Mouse (Mus musculus) splenic B cell, adult 2 months (primary cell): ENCODE measurements at regions not wholly inside any gene's neighbourhood (a gene's known extent, or its start where the extent isn't known, plus 50 kb on each side); places are given as distances from the start of the nearest gene placed in this dataset.

Source experiments
- DNase-seq: peaks from one replicate; pipeline ENCODE4 v3.0.0-alpha.2; 2011; ENCODE audit warnings: low read depth, low spot score
- H3K27me3 ChIP-seq: 2 replicates; pipeline ENCODE4 v1.6.1; 2012; ENCODE audit warnings: mild to moderate bottlenecking, low read length, moderate library complexity, mixed read lengths; ENCODE audit not compliant: control insufficient read depth, poor library complexity, insufficient read depth, severe bottlenecking
- H3K36me3 ChIP-seq: 2 replicates; pipeline ENCODE4 v1.6.1; 2012; ENCODE audit warnings: mild to moderate bottlenecking, low read length, moderate library complexity, mixed read lengths; ENCODE audit not compliant: control insufficient read depth, poor library complexity, insufficient read depth, severe bottlenecking

DNA sequence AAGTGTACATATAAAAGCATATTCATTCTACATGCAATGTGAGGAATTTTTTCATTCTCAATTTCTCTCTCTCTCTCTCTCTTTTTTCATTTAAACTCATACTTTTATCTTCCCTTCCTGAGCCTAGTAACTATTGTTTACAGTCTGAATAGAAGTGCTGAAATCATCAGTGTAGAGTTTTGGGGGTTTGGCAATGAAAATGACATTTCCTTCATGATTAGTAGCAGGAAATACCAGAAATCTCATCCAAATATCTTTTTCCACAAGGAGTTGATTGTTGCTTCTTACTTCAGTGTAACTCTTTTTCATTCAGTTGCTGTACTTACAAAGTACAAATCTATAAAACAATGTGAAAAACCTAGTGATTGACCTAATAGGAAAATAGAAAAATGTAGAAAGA is 572.7 kb upstream of the Marcks start:
- H3K27me3 ChIP-seq: no peaks in the 10 kb centered on the region
- no peak for DNase-seq

DNA sequence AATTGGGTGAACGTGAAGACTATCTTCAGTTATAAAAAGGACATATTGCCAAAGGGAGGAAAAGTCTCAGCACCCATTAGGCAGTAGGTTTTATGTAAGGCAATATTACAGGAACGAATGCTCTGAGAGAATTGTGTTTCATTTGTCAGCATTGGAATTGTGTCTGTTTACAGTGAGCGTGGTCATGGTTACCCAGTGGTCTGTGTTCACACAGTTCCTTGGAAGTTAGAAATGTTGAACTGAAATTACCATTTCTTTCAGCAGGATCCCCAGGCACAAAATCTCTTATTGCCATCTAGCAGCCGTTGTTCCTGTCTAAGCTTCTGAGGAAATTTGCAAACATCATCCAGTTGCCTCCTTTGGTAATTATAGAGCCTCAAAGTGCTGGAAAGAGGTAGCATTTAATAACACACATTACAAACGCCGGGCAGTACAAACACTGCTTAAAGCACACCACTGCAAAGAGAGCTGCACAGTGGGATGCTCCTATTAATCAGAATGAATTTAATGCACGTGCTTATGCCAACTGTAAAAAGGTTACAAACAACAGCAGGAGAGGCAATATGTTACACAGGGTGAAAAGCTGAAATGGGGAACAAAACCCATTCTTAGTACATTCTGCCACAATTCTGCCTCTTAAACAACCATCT is 555.4 kb upstream of the Marcks start:
- Histone ChIP-seq H3K27me3 (no peaks in the 10 kb centered on the region), H3K36me3 (no peaks in the 10 kb centered on the region)
- no peak for DNase-seq

More for the DNA sequence above, 572.7 kb upstream of the Marcks start:
- H3K36me3 ChIP-seq: no peaks in the 10 kb centered on the region

DNA sequence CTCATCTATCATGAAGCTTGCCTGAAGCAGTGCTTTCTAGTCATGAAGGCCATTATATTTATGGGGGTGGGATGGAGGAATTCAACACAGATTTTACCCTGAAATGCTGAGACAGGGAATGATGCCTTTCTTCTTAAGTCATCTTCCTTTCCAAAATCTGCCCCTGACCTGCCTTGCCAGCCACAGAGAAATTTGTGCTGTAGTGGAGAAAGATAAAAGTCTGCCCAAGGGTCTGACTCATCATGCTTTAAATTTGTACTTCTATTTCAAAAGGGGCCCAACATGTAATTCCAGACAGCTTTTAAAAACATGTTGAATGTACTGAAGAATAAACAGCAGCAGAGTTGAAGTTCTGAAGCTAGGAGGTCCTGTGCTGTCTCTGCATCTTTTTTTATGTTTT is 554.1 kb upstream of the Marcks start:
- no peak for DNase-seq
- no peaks in the 10 kb centered on the region for H3K36me3 ChIP-seq
- no peaks in the 10 kb centered on the region for H3K27me3 ChIP-seq

DNA sequence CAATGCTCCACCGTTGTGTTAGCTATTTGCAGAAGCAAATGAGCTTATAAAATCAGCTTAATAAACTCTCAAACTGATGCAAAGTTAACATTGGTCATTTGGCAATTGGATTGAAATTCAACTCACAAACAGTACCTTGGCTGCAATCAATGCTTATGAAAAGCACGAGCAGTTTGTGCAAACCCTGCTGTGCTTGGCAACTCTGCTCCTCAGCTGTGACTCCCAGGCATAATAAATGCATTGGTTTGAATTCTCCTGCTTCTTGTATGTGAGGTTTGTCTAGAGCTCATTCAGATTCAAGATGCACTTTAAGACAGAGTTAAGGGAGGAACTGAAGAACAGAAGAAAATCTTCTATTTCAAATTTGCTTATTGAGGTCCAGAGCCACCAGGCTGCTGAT is 553.2 kb upstream of the Marcks start:
- no peaks in the 10 kb centered on the region for H3K27me3 ChIP-seq
- no peaks in the 10 kb centered on the region for H3K36me3 ChIP-seq
- no peak for DNase-seq

DNA sequence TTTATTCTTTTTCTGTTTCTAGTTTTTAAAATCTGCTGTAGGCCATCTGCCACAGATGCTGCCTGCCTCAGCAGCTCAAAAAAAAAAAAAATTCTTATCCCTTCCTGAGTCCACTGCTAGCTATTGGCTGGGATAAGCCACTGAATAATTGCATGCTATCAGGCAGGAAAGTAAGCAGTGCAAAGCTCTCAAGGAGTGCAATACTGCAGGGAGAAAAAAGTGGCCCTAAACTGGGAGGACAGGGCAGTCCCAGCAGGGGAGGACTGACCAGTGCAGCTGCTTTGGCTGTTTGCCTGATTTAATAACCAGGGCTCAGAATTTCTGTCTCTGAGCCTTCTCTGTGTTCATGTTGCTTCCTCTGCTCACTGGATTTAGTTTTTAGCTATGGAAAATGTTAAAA is 544.4 kb upstream of the Marcks start:
- Histone ChIP-seq H3K27me3 (no peaks in the 10 kb centered on the region), H3K36me3 (no peaks in the 10 kb centered on the region)
- DNase-seq: no peak

DNA sequence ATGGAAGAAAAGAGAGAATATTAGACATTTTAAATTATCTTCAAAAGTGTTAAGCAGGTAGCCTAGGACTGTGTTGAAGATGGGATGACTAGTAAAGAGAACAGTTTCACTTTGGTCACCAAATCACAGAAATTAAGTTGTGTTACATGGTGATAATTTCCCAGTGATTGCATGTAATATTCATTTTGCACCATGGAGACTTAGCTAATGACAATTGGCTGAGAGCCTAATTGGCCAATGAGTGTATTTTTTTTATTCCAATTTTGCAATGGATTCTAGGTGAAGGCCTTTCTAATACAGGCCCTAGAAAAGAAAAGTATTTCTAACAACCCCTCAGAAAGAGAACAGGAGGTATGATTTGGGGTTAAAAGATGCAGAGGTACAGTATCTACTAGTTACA is 541.9 kb upstream of the Marcks start:
- H3K27me3 ChIP-seq: no peaks in the 10 kb centered on the region
- H3K36me3 ChIP-seq: no peaks in the 10 kb centered on the region
- DNase-seq: no peak

DNA sequence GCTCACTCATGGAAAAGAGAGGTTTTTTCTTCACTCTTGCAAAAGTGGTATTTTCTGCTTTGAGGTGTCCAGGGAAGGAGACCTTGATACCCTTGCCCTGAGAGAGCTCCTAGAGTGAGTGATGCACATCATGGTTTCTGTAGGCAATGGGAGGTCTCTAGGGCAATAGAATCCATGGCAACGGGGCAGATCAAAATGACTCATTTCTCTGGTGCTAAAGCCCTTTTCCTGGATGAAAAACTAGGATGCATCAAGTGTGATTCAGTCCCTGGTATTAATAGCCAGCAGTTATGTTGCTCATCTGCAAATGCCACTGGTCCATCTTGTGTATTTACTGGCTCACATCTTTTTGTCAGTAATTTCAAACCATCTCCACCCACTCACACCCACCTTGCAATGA is 539.1 kb upstream of the Marcks start:
- no peaks in the 10 kb centered on the region for H3K27me3 ChIP-seq
- no peaks in the 10 kb centered on the region for H3K36me3 ChIP-seq
- DNase-seq: no peak

DNA sequence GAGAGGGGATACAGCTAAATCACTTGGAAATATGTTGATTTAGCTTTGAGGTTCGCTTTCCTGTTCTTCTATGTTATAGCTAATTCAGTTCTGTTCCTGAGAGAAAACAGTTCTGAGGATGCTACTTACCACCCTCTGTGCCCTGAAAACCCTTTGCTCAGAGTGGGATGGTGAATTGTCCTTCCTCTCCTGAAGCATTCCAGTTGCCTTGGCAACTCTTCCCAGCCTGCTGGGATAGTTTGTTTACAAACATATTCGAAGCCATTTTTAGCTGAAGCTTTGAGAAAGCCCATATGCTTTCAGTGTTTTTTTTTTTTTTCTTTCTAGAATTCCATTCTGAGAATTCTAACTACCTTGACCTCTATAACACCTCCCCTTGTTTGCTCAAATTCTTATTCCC is 530.1 kb upstream of the Marcks start:
- no peak for DNase-seq

DNA sequence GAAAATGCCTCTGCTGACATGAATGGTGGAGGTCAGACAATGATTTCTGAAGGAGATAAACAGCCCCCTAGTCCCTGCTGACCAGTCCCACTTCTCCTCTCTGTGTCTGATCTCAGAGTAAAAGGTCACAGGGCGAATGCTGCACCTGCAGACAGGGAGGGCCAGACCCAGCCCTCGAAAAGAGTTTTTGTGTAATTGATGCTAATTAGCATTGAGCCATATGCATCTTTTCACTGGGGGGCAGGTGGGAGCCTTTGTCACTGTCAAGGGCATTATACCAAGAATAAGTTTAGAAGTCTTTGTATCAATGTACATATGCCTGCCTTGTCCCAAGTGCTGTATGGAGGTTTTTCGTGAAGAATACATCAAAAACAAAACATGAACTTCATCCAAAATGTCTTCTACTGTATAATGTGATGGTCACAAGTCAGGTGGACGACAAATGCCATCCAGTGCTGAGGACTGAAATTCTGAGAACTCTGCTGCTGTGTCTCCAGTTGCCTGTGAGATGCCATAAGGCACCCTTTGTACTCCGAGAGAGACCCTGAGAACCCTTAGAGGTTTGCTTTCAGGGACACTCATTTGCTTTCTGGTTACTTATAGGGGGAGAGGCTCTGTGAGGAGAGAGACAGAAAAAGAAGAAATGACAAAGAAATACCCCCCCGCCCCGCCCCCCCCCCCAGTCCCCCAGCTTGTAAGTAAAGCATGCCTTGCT is 528.5 kb upstream of the Marcks start:
- DNase-seq: no peak
- no peaks in the 10 kb centered on the region for H3K36me3 ChIP-seq

More for the DNA sequence above, 530.1 kb upstream of the Marcks start:
- H3K36me3 ChIP-seq: no peaks in the 10 kb centered on the region
- H3K27me3 ChIP-seq: no peaks in the 10 kb centered on the region

DNA sequence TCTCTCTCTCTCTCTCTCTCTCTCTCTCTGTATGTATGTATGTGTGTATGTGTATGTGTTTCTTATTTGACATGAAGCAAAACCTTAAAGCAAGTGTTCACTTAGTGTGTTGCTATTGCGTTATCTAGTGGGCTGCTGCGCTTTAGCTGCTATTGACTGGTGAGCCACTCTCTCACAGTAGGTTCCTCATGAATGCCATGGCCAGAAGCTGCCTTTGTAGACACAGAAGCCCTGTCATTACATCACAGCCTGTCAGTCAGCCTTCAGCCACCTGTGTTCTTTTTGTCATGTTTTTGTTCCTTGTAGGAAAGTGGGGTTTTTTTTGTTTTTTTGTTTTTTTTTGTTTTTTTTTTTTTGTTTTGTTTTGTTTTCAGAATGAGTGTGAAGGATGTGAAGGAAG is 527.8 kb upstream of the Marcks start:
- DNase-seq: no peak
- no peaks in the 10 kb centered on the region for H3K27me3 ChIP-seq

More for the DNA sequence above, 528.5 kb upstream of the Marcks start:
- H3K27me3 ChIP-seq: no peaks in the 10 kb centered on the region

DNA sequence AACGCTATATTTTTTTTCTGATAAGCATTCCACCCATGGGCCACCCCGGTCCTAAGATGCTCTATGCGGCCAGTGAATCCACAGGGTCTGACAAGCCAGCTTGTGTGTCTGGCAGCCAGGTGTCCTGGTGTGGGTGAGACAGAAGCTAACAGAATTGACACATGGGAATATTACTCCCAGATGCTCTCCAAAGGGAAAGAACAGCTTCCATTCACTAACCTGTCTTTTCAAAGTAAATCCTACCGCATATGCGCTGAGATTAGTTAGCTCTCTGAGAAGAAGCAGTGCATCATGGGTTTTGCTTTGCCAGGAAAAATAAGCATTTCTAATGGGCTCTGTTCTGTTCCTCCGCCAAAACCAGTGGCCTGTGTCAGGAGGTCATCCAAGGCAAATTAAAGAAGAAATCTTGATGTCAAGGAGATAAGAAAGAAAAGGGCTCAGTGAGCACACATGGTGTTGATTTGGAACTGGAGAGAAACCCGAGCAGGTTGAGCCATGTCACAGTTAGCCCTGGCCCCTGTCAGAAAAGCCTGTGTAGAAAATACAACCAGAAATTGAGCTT is 498.4 kb upstream of the Marcks start:
- Histone ChIP-seq H3K36me3 (no peaks in the 10 kb centered on the region), H3K27me3 (no peaks in the 10 kb centered on the region)
- no peak for DNase-seq

More for the DNA sequence above, 527.8 kb upstream of the Marcks start:
- H3K36me3 ChIP-seq: no peaks in the 10 kb centered on the region

DNA sequence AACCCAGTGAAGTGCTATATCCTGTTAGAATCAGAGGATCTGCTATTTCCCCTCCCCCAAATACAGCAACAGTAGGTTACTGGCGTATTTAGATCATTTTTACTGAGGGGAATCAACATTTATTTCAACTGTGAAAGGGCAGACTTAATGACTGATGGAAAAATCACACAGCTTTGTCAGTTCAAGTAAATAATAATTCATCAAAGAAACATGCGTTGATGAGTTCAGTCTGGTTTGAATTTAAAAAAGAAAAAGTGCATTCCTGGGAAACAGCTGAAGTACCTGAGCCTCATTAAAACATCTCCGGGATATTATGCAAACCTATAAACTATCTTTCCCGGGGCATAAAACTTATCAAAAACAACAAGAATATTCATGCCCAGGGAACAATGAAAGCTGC is 497.7 kb upstream of the Marcks start:
- no peak for DNase-seq
- Histone ChIP-seq H3K27me3 (no peaks in the 10 kb centered on the region), H3K36me3 (no peaks in the 10 kb centered on the region)

DNA sequence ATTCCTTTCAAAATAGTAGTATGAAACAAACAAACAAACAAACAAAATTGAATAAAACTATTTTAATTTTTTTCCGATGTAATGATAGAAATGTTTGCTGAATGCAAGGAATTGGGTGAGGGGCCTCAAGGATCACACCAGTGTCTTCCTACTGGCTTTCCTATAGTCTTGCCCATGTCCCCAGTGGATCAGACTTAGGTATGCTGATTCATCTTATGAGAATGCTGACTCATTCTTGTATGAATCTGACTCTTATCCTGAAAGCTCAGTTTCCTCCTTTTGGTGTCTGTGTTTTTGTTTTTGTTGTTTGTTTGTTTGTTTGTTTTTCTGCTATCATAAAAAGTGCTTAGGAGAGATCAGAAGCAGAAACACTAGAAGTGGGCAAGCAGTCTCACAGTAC is 491.7 kb upstream of the Marcks start:
- H3K36me3 ChIP-seq: no peaks in the 10 kb centered on the region
- no peaks in the 10 kb centered on the region for H3K27me3 ChIP-seq
- DNase-seq: no peak

DNA sequence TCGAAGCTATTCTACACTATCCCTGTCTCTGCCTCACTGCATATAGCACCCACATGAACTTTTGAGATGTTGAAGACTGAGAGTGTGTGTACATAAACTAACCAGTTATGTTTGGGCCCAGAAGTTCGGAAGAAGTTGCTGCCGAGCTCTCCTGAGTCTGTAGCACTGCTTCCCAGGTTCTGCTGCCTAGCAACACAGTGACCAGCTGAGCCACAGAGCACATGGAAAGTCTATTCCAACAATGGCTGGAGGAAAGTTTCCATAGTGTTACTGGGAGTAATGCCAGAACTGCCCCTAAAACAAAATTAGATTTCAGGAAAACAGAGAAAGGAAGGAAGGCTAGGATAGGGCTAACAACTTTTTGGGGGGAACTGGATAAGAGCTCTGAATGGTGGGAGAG is 489.2 kb upstream of the Marcks start:
- Histone ChIP-seq H3K36me3 (no peaks in the 10 kb centered on the region), H3K27me3 (no peaks in the 10 kb centered on the region)
- no peak for DNase-seq

DNA sequence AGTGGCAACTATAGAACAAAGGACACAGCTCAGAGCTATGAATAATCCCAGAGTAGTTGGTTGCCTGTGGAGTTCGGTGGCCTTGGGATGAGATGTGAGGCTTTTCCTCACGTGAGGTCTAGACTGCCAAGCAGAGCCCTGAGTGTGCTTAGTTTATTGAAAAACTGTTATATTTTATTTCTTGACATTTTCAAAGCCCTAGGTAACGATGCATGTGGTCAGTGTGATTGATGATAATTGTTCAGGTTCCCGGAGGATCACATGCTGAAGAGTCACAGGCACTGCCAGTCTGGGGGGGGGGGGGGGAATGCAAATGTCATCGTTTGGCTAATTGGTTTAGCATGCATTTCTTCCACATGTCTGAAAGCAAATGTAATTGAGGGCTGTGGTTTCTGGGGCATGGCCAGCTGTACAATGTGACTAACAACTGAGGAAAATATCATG is 488.1 kb upstream of the Marcks start:
- no peak for DNase-seq
- no peaks in the 10 kb centered on the region for H3K27me3 ChIP-seq
- H3K36me3 ChIP-seq: no peaks in the 10 kb centered on the region
